Mouse (Mus musculus): ENCODE data around the gene Lrrc19. TPM values are rescaled to one million over a fixed set of nuclear protein-coding genes. Genes with fewer than 3 reads are reported as not detected.

Gene Lrrc19
- not detected in 2 replicates for polyA plus RNA-seq (2012; ENCODE audit: low replicate concordance)

DNA sequence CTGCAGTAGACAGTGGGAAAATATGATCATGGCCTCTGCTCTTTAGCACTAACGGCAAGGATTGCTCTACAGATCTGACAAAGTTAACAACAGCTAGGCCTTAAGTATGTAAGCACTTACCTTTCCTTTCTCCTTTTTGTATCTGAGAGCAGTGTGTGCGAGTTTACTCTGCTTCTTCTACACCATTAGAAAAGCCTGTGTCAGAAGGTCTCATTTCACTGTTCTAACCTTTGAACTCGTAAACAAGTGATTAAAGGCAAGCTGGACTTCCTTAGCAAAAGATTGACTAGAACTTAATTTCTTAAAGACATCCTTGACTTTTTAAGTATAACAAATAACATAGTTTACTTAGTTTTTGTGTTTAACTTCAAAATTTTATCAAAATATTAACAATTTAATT lies at the start of gene Lrrc19:
TSS of gene Lrrc19 (minus strand) at position 225 of the 400 bp plus-strand sequence.

DNA sequence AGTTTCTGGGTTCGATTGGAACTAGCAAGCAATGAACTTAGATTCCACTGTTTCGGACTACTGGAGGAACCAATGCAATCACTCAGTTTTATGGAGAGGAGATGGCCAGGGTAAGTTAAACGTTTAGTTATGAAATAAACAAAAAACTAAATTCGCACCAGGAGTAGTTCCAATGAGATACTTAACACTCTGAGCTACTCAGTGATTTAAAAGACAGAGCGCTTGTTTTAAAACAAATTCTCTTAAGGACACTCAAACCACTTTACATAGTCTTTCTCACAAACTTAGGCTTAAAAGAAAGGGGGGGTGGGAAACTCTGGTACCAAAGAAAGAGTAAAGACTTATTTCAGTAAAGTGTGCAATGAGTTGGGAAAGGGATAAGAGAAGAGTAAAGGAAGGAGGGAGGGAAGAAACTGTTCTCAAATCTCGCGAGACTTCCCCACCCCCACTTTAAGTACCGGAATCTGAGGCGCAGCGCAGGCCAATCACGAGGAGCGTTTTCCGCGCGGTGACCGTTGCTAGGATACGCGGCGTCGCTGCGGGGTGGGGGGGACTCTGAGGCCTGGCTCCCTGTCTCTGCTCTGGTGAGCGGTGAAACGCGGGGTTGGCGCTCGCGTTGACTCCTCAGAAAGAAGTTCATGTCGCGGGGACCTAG lies 35.8 kb downstream of the Lrrc19 start, which contains the start of gene Ift74:
TSS of gene Ift74 (plus strand) at position 520 of the 655 bp plus-strand sequence.

DNA sequence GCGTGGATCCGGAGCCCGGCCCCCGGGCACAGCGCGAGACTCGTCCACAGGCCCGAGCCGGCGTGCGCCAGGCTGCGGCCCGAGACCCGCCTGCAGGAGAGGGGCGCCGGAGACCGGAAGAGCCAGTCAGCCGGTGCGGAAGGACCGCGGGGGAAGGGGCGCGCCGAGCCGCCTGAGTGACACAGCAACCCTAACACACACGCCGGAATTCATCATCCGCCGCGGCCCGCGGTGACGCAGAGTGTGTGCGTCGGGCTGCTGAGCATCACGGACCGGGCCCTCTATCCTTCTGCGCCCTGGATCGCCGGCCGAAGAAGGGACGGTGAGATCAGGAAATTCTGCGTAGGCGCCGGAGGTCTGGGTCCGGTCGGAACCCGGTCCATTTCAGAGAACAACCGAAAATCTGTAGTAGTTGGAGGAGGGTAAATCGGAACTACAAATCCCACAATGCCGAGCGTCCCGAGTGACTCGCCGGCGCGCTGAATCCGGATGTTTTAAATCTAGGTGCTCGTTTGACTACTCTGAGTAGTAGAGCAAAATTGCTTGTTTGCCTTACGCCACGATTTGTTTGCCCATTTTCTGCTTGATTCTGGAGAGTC lies 46.8 kb downstream of the Lrrc19 start, which contains the start of gene Plaa:
TSS of gene Plaa (minus strand) at position 214 of the 599 bp plus-strand sequence.

Other genes with a start within 250 kb of the Lrrc19 start
- gene Gm10306, start 93.6 kb downstream of the Lrrc19 start, polyA plus RNA-seq (2012; ENCODE audit: low replicate concordance) = not detected in 2 replicates
- gene Caap1, start 93.3 kb downstream of the Lrrc19 start, polyA plus RNA-seq (2012; ENCODE audit: low replicate concordance) = 2.6 and 4.1 TPM in 2 replicates
- 43.2 and 105 TPM in 2 replicates for gene Plaa, start 46.9 kb downstream of the Lrrc19 start, polyA plus RNA-seq (2012; ENCODE audit: low replicate concordance)
- 0.30 and 0.88 TPM in 2 replicates for gene Ift74, start 35.7 kb downstream of the Lrrc19 start, polyA plus RNA-seq (2012; ENCODE audit: low replicate concordance)
- 0.15 TPM in 1 of 2 replicates, not detected in the other for gene Tek, start 89.1 kb upstream of the Lrrc19 start, polyA plus RNA-seq (2012; ENCODE audit: low replicate concordance)